Mouse (Mus musculus) embryonic fibroblast, embryonic 13.5 days (primary cell): Measurements from ENCODE around the gene Mipep. TPM values are rescaled to one million over a fixed set of nuclear protein-coding genes. Genes with fewer than 3 reads are reported as not detected.
A peak's percentile ranks its signal among the peaks of the same experiment; 100 is the strongest.

Experiments used
- H3K27ac ChIP-seq: 2 replicates; pipeline ENCODE4 v1.5.1; 2012; ENCODE audit warnings: low read length, control low read depth, inconsistent platforms; ENCODE audit not compliant: insufficient read depth
- H3K4me1 ChIP-seq: 2 replicates; pipeline ENCODE4 v1.6.1; 2011; ENCODE audit warnings: low read length; ENCODE audit not compliant: control insufficient read depth, insufficient read depth
- H3K4me3 ChIP-seq: 2 replicates; pipeline ENCODE4 v1.5.1; 2011; ENCODE audit warnings: mild to moderate bottlenecking, control low read depth, low read length; ENCODE audit not compliant: insufficient read depth
- CTCF ChIP-seq: IDR thresholded peaks from 2 replicates; pipeline ENCODE4 v1.5.1; 2011; ENCODE audit warnings: mild to moderate bottlenecking, control low read depth, low read length, moderate library complexity, borderline replicate concordance; ENCODE audit not compliant: insufficient read depth
- POLR2A ChIP-seq: IDR thresholded peaks from 2 replicates; pipeline ENCODE4 v1.6.1; 2011; ENCODE audit warnings: low read depth, mild to moderate bottlenecking, control low read depth, low read length, moderate library complexity
- polyA plus RNA-seq: library from polyadenylated mRNA; stranded (reverse); fragments of >200 nt; gene quantifications from 2 replicates; pipeline ENCODE4 v1.2.4, GENCODE M21; 2011; ENCODE audit warnings: low read depth; ENCODE audit not compliant: missing spikeins, insufficient read length

Gene Mipep
- polyA plus RNA-seq, 1 experiment: 9.6 TPM

DNA sequence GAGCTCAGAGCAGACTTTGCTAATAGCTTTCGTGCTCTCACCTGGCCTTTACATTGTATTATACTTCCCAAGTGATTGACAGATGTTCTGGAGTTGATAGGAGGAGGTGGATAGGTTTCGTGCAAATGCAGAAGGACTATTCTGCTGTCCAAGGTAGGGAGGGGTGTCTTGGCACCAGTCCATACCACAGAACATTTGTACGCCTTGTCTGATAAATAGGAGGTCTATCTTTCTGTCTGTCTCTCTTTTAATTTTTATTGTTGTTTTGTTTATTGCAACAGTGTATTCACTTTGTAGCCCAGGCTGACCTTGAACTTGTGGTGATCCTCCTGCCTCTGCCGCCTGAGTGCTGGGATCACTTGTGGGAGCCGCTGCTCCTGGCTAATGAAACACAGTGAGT is 13.2 kb downstream of the Mipep start:
- TF ChIP-seq CTCF: no peak
- TF ChIP-seq POLR2A: no peak
- H3K4me1 ChIP-seq: no peaks in the 10 kb centered on the region
- H3K4me3 ChIP-seq: no peak overlapping the region
- H3K27ac ChIP-seq: no peak overlapping the region

DNA sequence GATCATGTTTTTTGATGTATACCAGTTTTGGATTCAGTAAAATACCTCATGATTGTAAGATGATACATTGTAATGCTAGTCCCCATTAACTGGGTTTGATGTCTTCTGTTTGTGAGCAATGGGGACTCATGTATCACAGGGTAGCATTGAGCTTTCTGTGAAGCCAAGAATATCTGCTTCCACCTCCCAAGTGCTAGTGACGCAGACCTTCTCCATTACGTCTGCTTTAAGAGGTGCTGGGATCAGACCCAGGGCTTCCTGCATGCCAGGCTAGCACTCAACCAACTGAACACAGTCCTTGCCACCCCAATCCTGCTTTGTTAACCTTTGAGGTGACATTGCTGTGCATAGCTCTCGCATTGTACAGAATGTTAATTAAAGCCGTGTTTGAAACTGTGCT is 14.3 kb downstream of the Mipep start:
- H3K4me3 ChIP-seq: no peak overlapping the region
- no peak overlapping the region for H3K27ac ChIP-seq
- no peak for TF ChIP-seq POLR2A
- no peak for TF ChIP-seq CTCF
- H3K4me1 ChIP-seq: no peaks in the 10 kb centered on the region

DNA sequence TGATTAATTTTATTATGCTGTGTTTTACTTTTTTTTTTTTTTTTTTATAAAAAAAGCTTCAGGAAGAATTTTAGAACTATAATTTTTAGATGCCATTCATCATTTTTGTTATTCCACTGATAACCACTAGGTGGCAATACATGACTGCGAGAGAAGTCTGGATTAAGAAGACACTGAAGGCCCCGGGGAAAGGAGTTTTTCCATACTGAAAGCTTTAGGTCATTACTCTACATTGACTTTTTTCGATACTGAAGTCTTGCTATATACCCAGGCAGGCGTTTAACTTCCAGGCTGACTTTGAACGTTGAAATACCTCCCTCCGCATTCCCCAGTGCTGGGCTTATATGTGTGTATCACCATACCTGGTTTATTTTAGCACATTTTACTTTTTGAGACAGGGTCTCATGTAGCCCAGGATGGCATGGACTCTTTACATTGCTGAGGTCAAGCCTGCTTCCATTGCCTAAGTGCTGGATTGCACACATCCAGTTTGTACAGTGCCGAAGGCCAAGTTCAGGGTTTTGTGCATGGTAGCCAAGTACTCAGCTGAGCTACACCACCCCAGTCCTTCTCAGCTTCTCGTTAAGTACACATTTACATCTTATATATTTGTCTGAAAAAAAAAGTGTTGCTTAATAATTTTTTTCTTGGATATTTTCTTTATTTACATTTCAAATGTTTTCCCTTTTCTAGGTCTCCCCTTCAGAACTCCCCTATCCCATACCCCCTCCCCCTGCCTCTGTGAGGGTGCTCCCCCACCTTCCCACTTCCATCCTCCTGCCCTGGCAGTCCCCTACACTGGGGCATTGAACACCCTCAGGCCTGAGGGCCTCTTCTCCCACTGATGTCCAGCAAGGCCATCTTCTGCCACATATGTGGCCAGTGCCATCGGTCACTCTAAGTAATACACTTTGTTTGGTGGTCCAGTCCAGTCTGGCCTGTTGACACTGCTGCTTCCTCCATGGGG is 15.7 kb downstream of the Mipep start:
- H3K4me3 ChIP-seq: no peak overlapping the region

DNA sequence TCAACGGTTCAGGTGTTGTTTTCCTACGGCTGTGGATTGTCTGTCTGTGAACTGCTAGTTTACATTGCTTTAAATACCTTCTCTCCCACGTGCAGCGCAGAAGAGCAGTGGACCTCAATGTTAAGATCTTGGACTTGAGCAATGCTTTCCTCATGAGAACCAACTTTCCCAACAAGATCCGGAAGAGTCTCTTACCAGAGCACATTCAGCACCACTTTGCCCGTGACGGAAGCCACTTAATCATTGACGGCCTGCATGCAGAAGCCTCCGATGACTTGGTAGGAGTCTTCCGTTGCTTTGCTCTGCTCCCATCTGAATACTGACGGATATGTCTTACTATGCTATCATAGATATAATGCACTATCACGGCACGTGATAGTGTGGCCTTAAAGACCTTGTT is 17.7 kb downstream of the Mipep start:
- Histone ChIP-seq H3K4me1 (no peaks in the 10 kb centered on the region; the same call in 1 of the 2 replicates), H3K27ac (no peak overlapping the region), H3K4me3 (no peak overlapping the region)
- no peak for TF ChIP-seq CTCF
- TF ChIP-seq POLR2A: no peak

More for the DNA sequence above, 15.7 kb downstream of the Mipep start:
- TF ChIP-seq CTCF: no peak
- no peak for TF ChIP-seq POLR2A
- Histone ChIP-seq H3K4me1 (no peaks in the 10 kb centered on the region), H3K27ac (no peak overlapping the region)

DNA sequence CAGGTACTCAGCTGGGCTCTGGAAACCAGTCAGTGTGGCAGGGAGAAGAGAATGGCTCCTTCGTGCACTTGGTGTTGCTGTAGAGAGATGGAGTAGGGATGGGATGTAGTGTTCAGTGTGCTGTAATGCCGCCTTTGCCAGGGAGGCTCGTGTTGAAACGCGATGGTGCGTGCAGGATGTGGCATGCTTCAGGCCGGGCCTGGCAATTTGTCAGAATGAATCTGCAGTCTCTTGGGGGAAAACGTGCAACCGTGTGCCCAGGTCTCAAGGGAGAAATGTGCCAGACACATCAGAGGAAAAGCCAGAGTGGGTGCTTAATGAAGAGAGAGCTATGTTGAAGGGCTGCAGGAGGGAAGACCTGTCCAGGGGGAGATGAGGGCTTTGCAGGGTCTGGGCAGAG is 20.6 kb downstream of the Mipep start:
- Histone ChIP-seq H3K4me3 (no peak overlapping the region), H3K27ac (no peak overlapping the region), H3K4me1 (no peaks in the 10 kb centered on the region; the same call in 1 of the 2 replicates)
- no peak for TF ChIP-seq POLR2A
- no peak for TF ChIP-seq CTCF

DNA sequence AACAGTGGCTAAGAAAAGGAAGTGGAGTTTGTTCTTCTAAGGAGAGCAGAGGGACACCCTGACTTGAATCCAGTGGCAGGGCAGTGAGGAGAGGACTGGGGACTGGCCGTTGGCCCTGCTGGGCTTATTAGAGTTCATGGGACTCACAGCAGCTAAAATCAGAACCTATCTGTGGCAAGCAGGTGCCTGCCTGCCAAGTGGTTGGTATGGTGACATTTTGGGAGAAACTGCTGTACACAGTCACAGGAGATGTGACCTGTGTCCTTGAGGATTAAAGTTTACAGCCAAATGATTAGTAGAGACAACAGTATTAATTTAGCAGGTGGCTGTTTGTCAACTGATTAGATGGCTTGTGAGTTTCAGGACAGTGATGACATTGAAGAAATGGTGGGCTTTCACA is 21.5 kb downstream of the Mipep start:
- TF ChIP-seq POLR2A (no peak), CTCF (no peak)
- no peak overlapping the region for H3K27ac ChIP-seq

DNA sequence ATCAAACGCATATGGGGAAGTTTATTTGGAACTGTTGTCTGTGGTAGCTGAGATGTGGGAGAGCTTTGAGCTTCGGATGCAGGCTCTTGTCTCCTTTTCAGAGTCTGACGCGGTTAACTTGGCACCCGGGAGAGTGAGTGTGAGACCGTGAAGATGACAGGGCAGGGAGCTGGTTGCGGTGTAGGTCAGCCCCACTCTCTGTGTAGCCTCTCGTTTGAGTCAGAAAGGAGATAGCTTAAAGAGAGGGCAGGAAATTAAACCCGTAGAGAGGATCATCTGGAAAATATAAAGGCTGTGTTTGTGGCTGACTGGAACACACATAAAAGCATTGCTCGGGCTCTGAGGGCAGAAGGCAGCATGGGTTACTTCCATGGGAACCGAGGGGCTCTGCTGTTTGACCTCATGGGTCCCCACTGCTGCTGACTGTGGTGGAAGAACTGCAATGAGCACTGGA is 22.5 kb downstream of the Mipep start:
- H3K27ac ChIP-seq: peak overlapping the region; percentile 19; the same call in 1 of the 2 replicates

More for the DNA sequence above, 21.5 kb downstream of the Mipep start:
- H3K4me3 ChIP-seq: no peak overlapping the region
- no peaks in the 10 kb centered on the region; the same call in 1 of the 2 replicates for H3K4me1 ChIP-seq

DNA sequence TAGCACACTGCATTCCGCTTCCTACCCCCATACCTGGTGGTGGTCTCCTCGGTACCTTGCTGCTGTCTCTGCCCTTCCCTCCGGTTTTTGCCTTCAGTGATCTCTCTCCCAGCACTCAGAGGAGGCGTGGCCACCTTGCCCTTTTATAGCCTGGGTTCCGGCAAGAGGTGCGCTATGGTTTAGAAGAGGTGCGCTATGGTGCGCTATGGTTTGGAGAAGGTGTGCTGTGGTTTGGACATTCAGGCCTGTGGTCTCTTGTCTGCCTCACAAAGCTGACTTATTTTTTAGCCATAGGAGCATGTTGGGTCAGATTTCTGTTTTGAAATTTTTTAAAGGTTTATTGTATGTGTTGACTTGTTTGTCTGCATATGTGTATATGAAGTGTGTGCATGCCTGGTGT is 25.5 kb downstream of the Mipep start:
- H3K4me1 ChIP-seq: no peaks in the 10 kb centered on the region; the same call in 1 of the 2 replicates
- no peak overlapping the region for H3K4me3 ChIP-seq
- TF ChIP-seq CTCF: no peak
- no peak for TF ChIP-seq POLR2A
- H3K27ac ChIP-seq: no peak overlapping the region

More for the DNA sequence above, 22.5 kb downstream of the Mipep start:
- Histone ChIP-seq H3K4me3 (no peak overlapping the region), H3K4me1 (no peaks in the 10 kb centered on the region; the same call in 1 of the 2 replicates)
- no peak for TF ChIP-seq POLR2A
- no peak for TF ChIP-seq CTCF

DNA sequence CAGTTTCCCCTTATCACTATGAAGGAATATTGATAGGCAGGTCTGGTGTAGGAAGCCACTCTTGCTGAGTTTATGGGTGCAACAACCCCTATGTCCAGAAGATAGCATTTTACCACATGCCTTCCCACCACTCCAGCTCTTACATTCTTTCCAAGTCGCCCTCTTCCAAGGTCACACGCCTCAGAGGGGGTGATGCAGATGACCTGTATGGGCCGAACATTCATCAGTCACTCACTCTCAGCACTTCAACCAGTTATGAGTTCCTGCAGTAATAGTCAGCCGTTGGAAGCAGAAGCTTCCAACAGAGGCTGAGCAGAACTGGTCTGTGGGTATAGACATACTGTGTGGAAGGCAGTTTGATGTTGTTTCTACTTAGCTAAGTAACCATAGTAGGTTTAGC is 27.2 kb downstream of the Mipep start:
- Histone ChIP-seq H3K4me3 (no peak overlapping the region), H3K4me1 (no peaks in the 10 kb centered on the region; the same call in 1 of the 2 replicates), H3K27ac (no peak overlapping the region)
- TF ChIP-seq CTCF (no peak), POLR2A (no peak)

DNA sequence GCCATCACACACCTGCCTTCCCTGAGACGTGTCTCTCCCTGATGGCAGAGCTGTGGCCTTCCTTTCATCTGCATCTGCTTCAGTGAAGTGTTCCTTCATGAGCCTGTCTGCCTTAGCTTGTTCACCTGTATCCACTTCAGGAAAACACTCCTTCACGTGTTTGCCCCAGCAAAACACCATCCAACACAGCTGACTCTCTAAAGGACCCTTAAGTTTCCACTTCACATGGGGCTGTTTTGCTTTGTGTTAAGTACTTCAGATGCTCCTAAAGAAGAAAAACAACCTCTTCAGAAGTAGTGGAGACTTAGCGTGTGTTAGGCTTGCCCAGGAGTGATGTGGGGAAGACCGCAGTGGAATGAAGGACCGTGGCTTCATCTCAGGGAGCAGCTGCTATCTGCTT is 30.7 kb downstream of the Mipep start:
- no peak for TF ChIP-seq CTCF
- TF ChIP-seq POLR2A: no peak
- Histone ChIP-seq H3K27ac (no peak overlapping the region), H3K4me1 (no peaks in the 10 kb centered on the region), H3K4me3 (no peak overlapping the region)

DNA sequence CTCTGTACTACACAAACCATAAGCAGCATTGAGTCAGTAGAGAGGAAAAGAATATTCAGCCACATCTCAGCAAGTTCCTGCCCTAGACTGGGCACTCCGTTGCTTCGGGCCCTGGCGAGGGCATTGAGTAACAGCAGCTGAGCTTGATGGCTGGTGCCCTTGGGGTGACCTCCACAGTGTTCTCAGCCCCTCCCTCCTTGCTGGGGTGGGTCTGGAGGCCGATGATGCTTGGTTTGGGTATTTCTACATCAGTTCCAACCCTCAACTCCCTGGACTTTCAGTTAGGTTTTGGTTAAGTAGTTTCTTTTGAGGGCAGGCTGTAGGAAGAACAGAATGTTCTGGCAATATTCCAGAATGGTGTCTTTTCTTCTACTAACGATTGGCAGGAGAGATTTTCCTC is 33.7 kb downstream of the Mipep start:
- TF ChIP-seq POLR2A: no peak
- TF ChIP-seq CTCF: no peak
- H3K4me1 ChIP-seq: no peaks in the 10 kb centered on the region

More for the DNA sequence above, 33.7 kb downstream of the Mipep start:
- H3K27ac ChIP-seq: no peak overlapping the region
- H3K4me3 ChIP-seq: no peak overlapping the region
